Mouse (Mus musculus): ENCODE results near the gene Abcc1. TPM values are rescaled to one million over a fixed set of nuclear protein-coding genes. Genes with fewer than 3 reads are reported as not detected.
A peak's percentile ranks its signal among the peaks of the same experiment; 100 is the strongest.

Abcc1 gene
- total RNA-seq, 1 experiment from 2014 or later, result 20.6 TPM

DNA sequence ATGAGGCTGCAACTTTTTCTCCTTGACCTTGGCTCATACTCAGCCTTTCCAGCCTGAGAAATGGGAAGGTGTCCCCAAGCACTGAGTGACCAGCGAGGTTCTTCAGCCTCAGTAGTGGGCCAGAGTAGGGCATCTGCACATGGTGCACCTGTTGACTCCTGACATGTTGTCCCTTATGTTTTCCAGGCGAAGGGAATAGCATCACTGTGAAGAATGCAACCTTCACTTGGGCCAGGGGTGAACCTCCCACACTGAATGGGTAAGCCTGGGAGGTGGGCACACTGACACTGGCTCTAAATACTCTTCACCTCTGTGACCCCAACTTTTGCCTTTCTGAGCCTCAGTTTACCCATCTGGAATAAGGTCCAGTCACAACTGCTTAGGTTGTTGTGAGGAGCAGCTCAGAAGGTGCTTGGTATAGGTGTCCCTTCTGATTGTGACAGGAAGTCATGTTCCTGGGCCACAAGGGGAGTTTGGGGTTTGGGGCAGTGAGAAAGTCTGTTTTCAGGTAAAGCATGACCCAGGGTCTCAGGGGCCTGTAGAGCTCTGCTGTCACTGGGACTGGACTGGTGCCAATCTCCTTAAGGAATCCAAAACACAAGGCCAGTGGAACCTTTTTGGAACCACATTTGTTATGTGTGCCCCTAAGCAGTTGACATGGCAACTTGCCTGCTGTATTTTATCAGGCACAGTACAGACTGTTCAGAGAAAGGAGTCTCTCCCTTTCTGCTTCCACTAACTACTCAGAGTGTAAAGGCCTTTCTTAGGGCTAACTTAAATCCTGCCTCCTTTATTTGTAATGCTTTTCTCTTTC is 78.7 kb downstream of the Abcc1 start:
- no peak for DNase-seq

DNA sequence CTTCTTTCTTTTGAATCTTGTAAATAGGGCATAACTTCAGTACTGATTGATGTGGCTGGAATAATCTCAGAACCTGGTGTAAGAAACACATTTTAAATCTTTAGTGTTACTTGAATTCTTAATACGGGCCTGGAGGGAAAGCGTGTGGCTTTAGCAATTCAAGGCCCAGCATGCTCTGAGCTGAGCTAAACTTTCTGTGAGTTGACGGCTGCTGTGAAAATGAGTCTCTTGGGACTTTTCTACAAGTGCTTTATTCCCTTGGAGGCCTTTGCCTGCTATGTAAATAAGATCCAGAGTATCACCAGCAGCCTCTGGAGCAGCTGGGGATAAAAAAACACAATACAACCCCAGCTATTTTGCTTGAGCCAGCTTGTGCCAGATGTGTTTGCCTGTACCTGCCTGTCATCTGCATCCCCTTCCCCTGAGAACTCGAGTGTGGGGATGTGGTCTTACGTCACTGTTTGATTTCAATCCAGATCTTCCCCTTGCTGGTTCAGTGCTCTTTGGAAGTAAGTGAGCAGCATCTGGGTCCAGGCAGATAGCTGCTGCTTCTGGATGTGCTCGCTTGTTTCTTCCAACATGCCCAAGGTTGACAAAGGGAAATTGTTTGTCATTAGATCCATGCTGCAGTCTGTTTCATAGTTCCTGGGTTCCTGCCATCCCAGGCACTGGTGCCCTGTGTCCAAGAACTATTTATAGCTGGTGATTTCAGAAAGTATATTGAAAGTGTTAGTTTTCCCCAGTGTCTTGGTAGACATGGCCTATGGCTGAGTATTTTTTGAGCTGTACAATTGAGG is 82.9 kb downstream of the Abcc1 start:
- peak; percentile 46 for DNase-seq

DNA sequence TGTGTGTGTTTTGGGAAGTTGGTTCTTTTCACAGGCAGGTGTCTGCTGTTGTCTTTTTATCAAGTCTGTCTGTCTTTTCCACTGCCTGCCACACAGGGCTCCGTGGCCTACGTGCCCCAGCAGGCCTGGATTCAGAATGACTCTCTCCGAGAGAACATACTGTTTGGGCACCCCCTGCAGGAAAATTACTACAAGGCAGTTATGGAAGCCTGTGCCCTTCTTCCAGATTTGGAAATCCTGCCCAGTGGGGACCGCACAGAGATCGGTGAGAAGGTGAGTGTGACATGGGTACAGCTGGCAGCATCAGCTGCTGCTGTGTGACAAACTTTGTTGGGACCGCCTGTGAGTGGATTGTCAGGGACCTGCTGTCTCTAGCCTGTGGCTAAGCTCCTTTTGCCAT is 83.8 kb downstream of the Abcc1 start:
- peak; percentile 64 for DNase-seq

DNA sequence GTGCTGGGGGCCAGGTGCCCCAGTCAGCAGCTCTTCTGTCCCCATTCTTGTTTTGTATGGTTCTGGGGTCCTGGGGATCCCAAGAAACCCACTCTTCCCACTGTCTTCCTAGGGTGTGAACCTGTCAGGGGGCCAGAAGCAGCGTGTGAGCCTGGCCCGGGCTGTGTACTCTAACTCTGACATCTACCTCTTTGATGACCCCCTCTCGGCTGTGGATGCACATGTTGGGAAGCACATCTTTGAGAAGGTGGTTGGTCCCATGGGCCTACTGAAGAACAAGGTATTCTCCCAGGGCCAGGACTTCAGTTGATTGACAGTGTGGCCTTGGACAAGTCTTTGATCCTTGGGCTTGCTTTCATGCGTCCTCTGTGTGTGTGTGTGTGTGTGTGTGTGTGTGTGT is 86.0 kb downstream of the Abcc1 start:
- DNase-seq, result peak; percentile 44

DNA sequence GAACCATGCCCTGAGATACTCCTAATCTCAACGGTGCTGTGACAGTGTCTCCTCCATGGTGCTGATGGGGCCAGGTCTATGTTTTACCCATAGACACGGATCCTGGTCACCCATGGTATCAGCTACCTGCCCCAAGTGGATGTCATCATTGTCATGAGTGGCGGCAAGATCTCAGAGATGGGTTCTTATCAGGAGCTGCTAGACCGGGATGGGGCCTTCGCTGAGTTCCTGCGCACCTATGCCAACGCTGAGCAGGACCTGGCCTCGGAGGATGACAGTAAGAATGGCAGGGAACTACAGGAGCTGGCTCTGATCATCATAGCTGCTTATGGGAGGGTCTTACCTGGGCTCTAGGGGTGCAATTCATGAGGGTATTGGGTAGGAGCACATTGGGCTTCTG is 86.9 kb downstream of the Abcc1 start:
- no peak for DNase-seq

DNA sequence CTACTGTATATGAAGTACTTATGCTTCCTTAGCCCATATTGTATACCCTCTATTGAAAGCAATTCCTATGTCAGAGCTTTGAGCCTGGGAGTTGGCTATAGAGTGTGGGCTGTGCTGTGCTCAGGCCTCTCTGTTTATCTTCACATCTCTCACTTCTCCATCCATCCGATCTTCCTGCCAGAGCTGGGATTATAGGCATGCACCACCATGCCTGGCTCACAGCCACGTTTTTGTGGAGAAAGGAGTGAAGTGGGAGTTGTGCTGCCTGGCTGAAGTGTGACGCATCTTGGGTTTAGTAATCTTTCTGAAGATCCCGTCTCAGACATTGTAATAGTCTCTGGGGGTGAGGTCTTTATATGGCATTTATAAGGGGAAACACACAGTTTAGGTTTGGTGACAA is 88.5 kb downstream of the Abcc1 start:
- no peak for DNase-seq

DNA sequence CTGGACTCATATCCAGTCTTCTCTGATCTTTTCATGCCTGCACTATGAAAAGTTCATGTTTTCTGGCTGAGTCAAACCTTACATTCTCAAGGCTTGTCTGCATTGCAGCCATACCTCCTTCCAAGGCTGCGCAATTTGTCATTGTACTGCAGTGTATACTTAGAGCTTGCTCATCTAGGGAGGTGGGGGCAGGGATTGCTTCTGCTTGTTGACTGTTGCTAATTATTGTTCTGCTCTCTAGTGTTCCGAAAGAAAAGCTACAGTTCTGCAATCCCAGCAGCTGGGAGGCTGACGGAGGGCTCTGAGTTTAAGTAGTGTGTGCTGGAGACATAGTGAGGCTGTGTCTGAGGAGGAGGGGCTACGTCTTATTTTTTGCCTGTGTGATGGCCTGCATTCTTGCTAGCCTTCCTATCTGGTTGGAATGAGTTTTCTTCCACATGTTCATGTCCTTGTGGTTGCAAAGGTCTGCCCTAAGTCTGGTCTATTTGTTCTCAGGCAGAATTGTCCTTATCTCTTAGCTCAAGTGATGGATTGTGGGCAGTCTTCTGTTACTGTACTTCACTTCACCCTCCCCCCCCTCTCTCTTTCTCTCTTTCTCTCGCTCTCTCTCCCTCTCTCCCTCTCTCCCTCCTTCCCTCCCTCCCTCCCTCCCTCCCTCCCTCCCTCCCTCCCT is 90.2 kb downstream of the Abcc1 start:
- DNase-seq, result peak; percentile 65

DNA sequence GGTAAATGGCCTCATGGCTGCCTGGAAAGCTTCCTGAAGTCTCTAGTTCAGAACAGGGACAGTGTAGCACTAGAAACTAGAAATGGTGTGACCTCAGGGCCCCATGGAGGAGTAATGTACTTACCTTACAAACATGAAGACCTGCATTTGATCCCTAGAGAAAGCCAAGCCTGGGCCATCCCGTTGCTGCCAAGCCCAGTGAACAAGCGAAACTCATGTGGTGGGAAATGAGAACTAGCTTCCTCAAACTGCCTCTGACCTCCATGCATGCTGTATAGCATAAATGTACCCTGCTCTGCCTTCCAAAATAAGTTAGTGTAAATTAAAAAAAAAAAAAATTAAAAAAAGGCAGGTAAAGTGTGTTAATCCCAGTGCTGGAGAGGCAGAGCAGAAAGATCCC is 101.2 kb downstream of the Abcc1 start:
- DNase-seq, result no peak

DNA sequence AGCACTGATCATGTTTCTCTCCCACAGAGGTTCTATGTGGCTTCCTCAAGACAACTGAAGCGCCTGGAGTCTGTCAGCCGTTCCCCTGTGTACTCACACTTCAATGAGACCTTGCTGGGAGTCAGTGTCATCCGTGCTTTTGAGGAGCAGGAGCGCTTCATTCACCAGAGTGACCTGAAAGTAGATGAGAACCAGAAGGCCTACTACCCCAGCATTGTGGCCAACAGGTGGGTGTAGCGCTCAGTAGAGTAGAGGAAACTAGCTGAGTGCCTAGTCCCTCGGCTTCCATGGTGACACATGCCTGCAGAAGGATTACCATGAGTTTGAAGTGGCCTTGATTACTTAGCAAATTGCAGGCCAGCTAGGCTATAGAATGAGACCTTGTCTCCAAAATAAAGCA is 103.7 kb downstream of the Abcc1 start:
- DNase-seq, result no peak

DNA sequence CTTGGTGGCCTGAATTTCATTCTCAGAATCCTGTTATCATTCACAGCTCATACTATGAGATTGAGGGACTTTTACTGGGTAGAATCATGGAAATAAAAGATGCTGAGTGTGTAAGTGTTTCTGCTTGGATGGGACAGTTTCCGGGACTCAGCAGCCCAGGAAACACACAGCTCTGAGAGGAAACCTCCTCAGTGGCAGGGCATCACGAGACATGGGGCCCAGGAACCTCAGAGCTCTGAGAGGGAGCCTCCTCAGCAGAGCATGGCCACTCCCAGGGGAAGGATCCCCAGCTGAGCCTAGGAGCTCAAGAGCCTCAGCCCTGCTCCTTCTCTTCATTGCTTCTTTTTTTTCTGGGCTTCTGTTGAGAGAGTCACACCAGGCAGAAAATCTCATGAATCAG is 107.0 kb downstream of the Abcc1 start:
- DNase-seq, result no peak

DNA sequence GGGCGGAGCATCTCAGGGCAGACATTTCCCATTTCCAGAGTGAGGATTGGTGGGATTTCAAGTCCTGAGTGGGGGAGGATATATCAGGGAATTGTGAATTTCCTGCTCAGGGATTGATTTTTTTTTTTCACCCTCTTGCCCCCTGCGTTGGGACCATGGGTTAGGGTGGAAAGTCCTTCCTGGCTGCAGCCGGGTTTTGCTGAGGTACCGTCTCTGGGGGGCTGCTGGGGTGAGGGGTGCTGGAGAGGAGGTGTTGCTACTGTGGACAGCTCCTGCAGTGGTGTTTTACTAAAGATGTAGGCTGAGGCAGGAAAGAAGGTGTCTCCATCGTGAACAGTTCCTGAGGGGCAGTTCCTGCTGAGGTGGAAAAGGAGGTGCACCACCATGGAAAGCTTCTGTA is 107.5 kb downstream of the Abcc1 start:
- DNase-seq, result no peak

DNA sequence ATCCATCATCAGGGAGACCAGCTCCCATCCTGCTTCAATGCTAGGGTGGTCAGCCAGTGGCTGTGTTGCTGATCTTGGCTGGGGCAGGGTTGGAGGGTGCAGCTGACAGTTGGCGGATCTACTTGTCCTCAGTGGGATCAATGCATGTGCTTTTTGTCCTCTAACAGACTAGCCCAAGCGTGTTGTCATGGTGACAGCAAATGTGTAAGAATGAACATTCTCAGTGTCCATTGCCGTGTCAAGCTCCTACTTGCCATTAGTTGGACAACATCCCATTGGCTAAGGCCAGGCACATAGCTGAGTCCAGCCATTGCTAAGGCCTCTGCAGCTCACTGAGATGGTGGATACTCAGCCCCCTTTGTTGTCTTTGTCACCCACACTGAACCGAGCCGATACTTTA is 110.8 kb downstream of the Abcc1 start:
- DNase-seq, result no peak

DNA sequence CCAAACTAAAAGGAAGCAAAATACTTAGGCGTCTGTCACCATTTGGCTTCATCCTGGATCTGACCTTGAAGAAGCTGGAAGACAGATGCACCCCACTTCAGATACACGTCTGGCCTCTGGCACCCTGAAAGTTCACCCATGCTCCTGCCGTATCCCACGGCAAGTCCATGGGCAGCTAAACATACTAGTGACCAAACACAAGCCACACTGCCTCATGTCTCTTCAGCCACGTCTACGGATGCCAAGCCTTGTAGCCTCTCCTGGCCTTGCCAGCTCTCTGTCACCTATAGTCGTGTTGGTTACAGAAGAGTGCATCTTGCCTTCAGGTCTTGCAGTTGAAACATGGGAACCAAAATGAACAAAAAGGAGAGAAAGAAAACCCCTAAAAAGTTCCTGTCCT is 112.3 kb downstream of the Abcc1 start:
- no peak for DNase-seq

DNA sequence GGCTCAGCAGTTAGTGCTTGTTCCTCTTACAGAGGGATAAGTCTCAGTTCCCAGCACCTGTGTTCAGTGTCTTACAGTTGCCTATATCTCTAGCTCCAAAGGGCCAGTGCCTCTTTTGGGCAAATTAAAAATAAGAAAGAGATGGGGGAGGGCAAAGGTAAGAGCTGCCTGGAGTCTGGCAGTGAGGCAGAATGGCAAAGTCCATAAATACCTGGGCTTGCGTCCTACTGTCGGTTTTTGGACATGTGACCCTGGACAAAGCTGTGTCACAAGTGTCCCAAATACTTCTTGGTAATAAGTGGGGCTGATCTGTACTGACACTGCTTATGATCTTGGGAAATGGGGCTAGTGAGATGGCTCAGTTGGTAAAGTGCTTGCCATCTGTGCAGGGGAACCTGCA is 113.6 kb downstream of the Abcc1 start:
- DNase-seq, result no peak

DNA sequence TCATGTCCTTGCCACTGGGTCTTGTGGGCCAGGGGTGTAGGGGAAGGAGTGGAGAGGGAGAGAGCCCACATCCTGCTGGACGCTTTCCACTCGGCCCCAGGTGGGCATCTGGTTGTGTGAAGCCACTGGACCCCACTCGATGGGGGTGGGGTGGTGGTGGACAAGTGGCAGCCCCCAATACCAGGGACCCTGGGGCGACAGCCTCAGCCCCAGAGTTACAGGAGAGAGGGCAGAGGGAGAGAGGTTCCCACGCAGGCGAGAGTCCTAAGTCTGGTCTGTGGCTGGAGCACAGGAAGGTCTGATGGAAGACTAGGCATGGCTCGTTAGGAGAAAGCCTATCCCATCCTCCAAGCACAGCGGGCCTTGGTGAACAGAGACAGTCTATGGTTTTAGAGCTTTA is 114.7 kb downstream of the Abcc1 start:
- DNase-seq, result no peak

DNA sequence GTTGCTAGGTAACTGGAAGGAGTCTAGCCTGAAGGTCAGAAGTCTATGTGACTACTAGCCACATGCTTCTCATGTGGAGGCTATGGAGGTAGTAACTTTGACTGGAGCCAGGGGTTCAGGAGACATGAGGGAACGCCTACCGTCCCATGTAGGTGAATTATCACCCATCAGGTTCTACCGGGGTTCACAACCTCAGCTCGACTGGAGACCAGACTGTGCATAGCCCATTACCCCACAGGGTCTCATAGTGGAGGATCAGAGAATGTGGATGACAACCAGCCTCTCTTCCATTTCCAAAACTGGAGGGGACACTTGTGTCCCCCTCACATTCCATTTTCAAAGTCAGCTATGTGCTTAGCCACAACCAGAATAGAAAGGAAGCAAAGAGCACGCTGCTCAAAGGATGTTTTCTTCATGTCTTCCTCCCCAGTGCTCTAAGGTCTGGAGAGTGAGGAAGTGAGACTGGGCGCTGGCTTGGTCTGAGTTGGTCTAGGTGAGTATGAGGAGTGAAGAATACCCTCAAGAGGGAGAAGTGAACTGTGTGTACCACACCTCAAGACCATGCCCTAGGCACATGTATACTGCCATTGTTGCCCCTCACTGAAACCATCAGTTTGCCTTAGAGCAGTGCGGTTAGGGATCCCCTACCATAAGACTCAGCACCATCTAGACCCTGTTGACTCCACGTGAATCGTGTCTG is 115.5 kb downstream of the Abcc1 start:
- DNase-seq, result no peak

DNA sequence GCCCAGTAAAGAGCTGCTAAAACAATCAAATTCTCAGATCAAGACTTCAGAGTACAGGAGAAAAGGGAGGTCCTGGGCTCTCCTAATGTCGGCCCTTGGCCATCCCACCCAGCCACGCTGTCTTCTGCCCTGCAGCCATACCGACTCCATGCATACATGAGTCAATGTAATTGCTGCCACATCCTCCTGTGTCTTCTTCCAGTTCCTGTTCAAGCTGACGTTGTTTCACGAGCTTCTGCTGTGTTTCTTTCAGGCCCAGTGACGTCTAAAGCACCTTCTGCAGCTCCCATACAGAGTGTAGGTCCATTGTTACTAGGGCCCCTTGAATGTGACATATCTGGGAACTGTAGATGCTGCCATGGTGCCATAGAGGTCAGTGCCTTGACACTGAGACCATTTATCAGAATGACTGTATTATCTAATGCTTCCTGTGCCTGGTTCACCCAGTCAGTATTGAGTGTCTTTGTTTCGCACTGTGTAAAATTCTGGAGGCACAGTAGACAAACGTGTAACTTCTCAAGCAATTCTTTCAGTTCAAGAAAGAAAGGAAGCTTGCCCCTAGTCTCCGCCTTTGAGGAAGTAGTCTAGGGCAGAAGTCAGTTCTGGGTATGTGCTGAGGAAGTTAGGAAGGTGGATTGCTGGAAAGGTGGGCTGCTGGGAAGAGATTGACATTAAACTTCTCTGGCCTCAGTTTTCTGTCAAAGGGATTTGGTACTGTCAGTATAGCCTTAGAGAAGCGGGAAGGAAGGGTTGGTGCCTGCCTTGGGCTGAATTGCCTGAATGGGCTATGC is 116.3 kb downstream of the Abcc1 start:
- no peak for DNase-seq

DNA sequence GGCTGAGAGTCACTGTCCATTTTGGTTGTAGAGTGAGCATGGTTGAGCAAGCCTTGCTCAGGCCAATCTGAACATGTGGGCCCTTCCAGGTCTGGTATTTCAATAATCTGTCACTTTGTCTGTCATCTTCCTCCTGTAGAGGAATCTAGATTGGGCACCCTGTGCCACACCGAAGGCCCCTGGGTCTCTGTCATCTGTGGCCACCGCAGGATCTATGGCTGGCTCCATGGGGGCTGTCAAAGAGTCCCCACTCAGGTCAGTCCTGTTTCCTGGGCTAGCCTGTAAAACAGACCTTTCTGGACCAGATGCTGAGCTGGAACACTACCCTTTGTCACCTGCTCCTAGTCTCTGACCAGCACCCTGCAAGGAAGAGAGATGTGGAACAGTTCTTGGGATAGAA is 118.3 kb downstream of the Abcc1 start:
- DNase-seq, result no peak

DNA sequence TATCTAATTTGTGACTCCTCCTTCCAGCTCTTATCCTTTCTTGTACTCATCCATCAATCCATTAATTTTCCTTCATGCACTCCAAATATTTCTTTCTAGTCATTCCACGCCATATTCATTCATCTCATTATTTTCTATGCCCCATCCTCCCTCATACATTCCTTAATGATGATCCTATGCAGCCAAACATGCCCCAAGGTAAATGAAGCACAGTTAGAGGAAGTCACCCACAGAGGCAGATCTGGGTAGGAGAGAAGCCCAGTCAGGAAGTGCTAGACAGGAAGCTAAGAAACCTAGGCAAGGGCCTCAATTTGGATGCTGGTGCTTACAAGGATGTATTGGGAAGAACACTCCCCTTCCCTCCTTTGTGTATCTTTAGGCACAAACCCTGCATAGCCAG is 121.9 kb downstream of the Abcc1 start:
- DNase-seq, result no peak

DNA sequence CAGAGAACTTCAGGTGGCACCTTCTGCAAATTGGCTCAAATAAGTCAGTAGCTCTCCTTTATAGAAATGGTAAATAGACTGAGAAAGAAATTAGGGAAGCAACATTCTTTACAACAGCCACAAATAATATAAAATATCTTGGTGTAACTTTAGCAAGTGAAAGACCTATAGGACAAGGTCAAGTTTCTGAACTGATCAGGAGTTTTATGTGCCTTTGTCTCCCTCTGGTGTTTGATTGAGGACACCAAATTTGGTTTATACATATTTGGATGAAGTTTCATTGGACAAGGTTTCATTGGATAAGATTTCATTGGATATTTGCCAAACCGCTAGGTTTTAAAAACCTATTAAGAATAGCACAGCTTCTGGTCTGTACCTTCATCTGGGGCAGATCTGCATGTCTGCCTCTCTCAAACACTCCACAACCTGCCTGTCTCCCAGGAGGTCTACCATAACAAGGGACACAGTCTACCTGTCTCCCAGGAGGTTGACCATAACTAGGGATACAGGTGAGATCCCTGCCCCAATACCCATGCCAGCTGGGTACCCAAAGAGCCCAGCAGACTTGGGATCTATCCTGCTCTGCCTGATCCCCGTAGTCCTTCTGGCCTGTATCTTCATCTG is 132.2 kb downstream of the Abcc1 start:
- no peak for DNase-seq

DNA sequence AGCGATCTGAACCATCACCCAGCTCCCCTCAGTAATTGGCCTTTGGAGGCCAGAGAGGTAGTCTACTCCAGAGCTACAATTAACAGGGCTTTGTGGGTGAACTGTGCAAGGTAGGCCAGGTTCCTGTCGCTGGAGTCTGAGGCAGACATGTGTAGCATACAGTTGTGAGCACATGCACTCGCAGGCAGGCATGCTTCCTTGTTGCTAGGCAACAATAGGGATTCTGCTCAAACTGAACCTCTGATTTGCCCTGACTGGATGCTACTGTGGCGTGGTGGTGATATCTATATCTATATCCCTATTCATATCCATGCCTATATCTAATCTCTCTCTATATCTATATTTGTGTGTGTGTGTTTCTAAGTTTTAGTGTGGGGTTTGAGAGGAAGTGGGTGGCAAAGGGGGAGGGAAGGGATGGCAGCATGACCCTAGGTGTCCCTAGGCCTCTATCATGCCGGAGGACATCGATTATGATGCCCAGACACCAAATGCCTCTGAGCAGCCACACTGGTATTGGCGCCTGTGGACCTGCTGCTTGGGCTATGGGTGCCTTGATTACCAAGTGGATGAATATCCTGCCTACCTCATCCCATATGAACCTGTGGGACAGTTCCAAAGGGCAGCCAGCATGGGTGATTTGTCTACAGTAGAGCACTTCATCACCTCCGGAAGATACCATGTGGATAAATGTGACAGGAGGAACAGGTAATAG is 140.4 kb downstream of the Abcc1 start:
- no peak for DNase-seq

Data from adrenal gland, postnatal 14 days (tissue).